11 mouse cellular contexts compared by ENCODE assay signal in the genomic region with DNA sequence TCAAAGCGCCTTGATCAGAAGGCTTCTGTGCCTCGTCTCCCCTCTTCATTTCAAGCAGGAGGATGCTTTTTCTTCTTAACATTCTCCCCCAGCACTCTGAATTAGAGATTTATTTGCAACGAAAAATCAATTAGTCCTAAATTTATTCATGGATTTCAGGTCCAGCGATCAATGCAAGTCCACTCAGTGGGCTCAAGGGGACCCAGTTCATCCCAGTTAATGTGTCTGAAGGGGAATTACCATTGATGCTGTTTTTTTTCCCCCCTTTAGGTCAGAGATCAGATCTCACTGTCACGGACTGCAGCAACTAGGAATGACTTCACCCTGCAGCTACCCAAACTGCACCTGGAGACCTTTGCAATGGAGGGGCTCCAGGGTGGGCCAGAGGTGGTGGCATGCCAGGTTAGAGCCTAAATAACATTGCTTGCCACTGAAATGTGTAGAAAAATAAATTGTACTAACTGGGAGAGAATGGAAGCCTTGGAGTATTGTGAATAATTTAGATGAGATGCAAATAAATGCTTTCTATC.
DNase-seq lines count a peak whose midpoint lies in the region; ATAC-seq lines count a peak whose summit lies in the region.
"Had no signal": no experiment of that assay in that cellular context is flagged by ENCODE, and none has a peak within 500 bp of the region (broad histone marks: within the 10 kb centered on the region; RNA-seq: fewer than 3 reads in every experiment).

No protein-coding gene starts in this region.

- H3K4me3 ChIP-seq in kidney, embryonic 15.5 days (replicated peaks) = no peak overlapping the region
- H3K4me3 ChIP-seq in forebrain, embryonic 13.5 days = no peak overlapping the region
- H3K4me3 ChIP-seq in hindbrain, embryonic 16.5 days (ENCODE audit: low read length) = no peak overlapping the region
- no peak overlapping the region for H3K4me3 ChIP-seq in midbrain, embryonic 16.5 days (ENCODE audit: low read depth, low read length)
- H3K4me3 ChIP-seq in heart, embryonic 10.5 days = no peak overlapping the region
- H3K4me3 ChIP-seq: limb, embryonic 13.5 days; stomach, embryonic 15.5 days had no signal

- no peaks in the 10 kb centered on the region for H3K27me3 ChIP-seq in kidney, embryonic 15.5 days
- H3K27me3 ChIP-seq in forebrain, embryonic 13.5 days = no peaks in the 10 kb centered on the region
- H3K27me3 ChIP-seq in hindbrain, embryonic 16.5 days (replicated peaks; ENCODE audit: control insufficient read depth, insufficient read depth, low read length) = peaks cover 2% of the 10 kb centered on the region; the same call in 1 of the 2 replicates
- H3K27me3 ChIP-seq in midbrain, embryonic 16.5 days (ENCODE audit: control insufficient read depth, insufficient read depth, low read depth, low read length) = no peaks in the 10 kb centered on the region
- no peaks in the 10 kb centered on the region for H3K27me3 ChIP-seq in heart, embryonic 10.5 days (ENCODE audit: insufficient read depth, poor library complexity, severe bottlenecking)
- H3K27me3 ChIP-seq: limb, embryonic 13.5 days; stomach, embryonic 15.5 days had no signal

- H3K9me3 ChIP-seq in kidney, embryonic 15.5 days (replicated peaks) = no peaks in the 10 kb centered on the region
- H3K9me3 ChIP-seq in forebrain, embryonic 13.5 days (replicated peaks) = no peaks in the 10 kb centered on the region
- H3K9me3 ChIP-seq in hindbrain, embryonic 16.5 days (ENCODE audit: control insufficient read depth, low read length) = no peaks in the 10 kb centered on the region
- no peaks in the 10 kb centered on the region for H3K9me3 ChIP-seq in midbrain, embryonic 16.5 days (replicated peaks; ENCODE audit: control insufficient read depth, low read length, poor library complexity, severe bottlenecking)
- no peaks in the 10 kb centered on the region for H3K9me3 ChIP-seq in heart, embryonic 10.5 days
- H3K9me3 ChIP-seq: limb, embryonic 13.5 days; stomach, embryonic 15.5 days had no signal

- no peak overlapping the region for H3K9ac ChIP-seq in kidney, embryonic 15.5 days
- H3K9ac ChIP-seq in forebrain, embryonic 13.5 days = no peak overlapping the region
- no peak overlapping the region for H3K9ac ChIP-seq in hindbrain, embryonic 16.5 days (ENCODE audit: low read depth, low read length)
- H3K9ac ChIP-seq in midbrain, embryonic 16.5 days (ENCODE audit: low read depth, low read length) = no peak overlapping the region; the same call in 1 of the 2 replicates
- H3K9ac ChIP-seq: limb, embryonic 13.5 days; stomach, embryonic 15.5 days had no signal

- WGBS in kidney, embryonic 15.5 days = 46% methylated on average over 5 of the region's 5 CpGs
- 13% methylated on average over 5 of the region's 5 CpGs for WGBS in forebrain, embryonic 13.5 days
- 24% methylated on average over 5 of the region's 5 CpGs for WGBS in hindbrain, embryonic 16.5 days
- 12% methylated on average over 5 of the region's 5 CpGs for WGBS in midbrain, embryonic 16.5 days
- 63% methylated on average over 5 of the region's 5 CpGs for WGBS in heart, embryonic 10.5 days

- no peaks in the 10 kb centered on the region for H3K36me3 ChIP-seq in kidney, embryonic 15.5 days
- H3K36me3 ChIP-seq in forebrain, embryonic 13.5 days (ENCODE audit: poor library complexity, severe bottlenecking) = no peaks in the 10 kb centered on the region
- no peaks in the 10 kb centered on the region for H3K36me3 ChIP-seq in hindbrain, embryonic 16.5 days (ENCODE audit: control insufficient read depth, insufficient read depth, low read length)
- H3K36me3 ChIP-seq in midbrain, embryonic 16.5 days (ENCODE audit: control insufficient read depth, insufficient read depth, low read length) = no peaks in the 10 kb centered on the region
- H3K36me3 ChIP-seq in heart, embryonic 10.5 days = no peaks in the 10 kb centered on the region
- H3K36me3 ChIP-seq: limb, embryonic 13.5 days; stomach, embryonic 15.5 days had no signal

- no peak for DNase-seq in kidney, postnatal 14 days
- no peak for DNase-seq in cerebellum, adult 11 months
- no peak for DNase-seq in frontal cortex, postnatal 10 days (ENCODE audit: low spot score in 2 of 2)
- DNase-seq in heart, embryonic 10.5 days (ENCODE audit: low spot score) = no peak
- DNase-seq: thymus, postnatal 25 days had no signal

- H3K27ac ChIP-seq in kidney, embryonic 15.5 days = no peak overlapping the region
- no peak overlapping the region for H3K27ac ChIP-seq in forebrain, embryonic 13.5 days
- H3K27ac ChIP-seq in hindbrain, embryonic 16.5 days (ENCODE audit: low read depth, low read length) = no peak overlapping the region
- H3K27ac ChIP-seq in midbrain, embryonic 16.5 days (ENCODE audit: low read length) = peak overlapping the region; percentile 5; the same call in 1 of the 2 replicates
- H3K27ac ChIP-seq in heart, embryonic 10.5 days = no peak overlapping the region
- H3K27ac ChIP-seq: limb, embryonic 13.5 days; stomach, embryonic 15.5 days had no signal

- ATAC-seq in kidney, embryonic 15.5 days (replicated peaks; ENCODE audit: low FRiP score) = 0 out of 2 replicates have a peak, but pooled peaks have one; percentile 46
- 0 out of 2 replicates have a peak, but pooled peaks have one; percentile 16 for ATAC-seq in forebrain, embryonic 13.5 days
- no peak for ATAC-seq in hindbrain, embryonic 16.5 days
- 0 out of 2 replicates have a peak, but pooled peaks have one; percentile 51 for ATAC-seq in midbrain, embryonic 16.5 days

- H3K4me2 ChIP-seq in kidney, embryonic 15.5 days = no peak overlapping the region
- H3K4me2 ChIP-seq in forebrain, embryonic 13.5 days = peak overlapping the region; percentile 47
- peak overlapping the region; percentile 45 for H3K4me2 ChIP-seq in hindbrain, embryonic 16.5 days (ENCODE audit: low read length)
- H3K4me2 ChIP-seq in midbrain, embryonic 16.5 days (ENCODE audit: low read length) = peak overlapping the region; percentile 40
- H3K4me2 ChIP-seq: stomach, embryonic 15.5 days had no signal

- H3K4me1 ChIP-seq in kidney, embryonic 15.5 days = peaks cover 9% of the 10 kb centered on the region
- H3K4me1 ChIP-seq in forebrain, embryonic 13.5 days = peaks cover 19% of the 10 kb centered on the region
- no peaks in the 10 kb centered on the region for H3K4me1 ChIP-seq in hindbrain, embryonic 16.5 days (ENCODE audit: control insufficient read depth, insufficient read depth, low read depth, low read length)
- H3K4me1 ChIP-seq in midbrain, embryonic 16.5 days (ENCODE audit: control insufficient read depth, insufficient read depth, low read length) = peaks cover 9% of the 10 kb centered on the region
- H3K4me1 ChIP-seq in heart, embryonic 10.5 days = 0 out of 2 replicates have a peak, but pooled peaks cover 3% of the 10 kb centered on the region
- H3K4me1 ChIP-seq: stomach, embryonic 15.5 days had no signal
